Mouse (Mus musculus) left cerebral cortex, postnatal 25 days (tissue): ENCODE measurements around the gene Olfml2a. TPM values are rescaled to one million over a fixed set of nuclear protein-coding genes. Genes with fewer than 3 reads are reported as not detected.
A peak's percentile ranks its signal among the peaks of the same experiment; 100 is the strongest.

ENCODE experiments used
- DNase-seq, 2 experiments: peaks; one replicate each; pipeline ENCODE4 v3.0.0; 2022; ENCODE audit warnings: low spot score in 2 of 2, mixed read lengths in 1 of 2
- intact Hi-C: fragments of 180-260 bp; cut with DNase I; formaldehyde crosslinking; loops from one replicate; pipeline ENCODE4 v1.15.1; 2025
- total RNA-seq, 2 experiments: library from RNA; stranded (reverse); gene quantifications; 2 replicates each; pipeline ENCODE4 v1.2.3; 2021

Olfml2a gene
- total RNA-seq: 1 to 10 TPM; 1.9 to 2.3 TPM

GRCm38 (mm10) chr2:38931851-38932667 lies at the start of gene Olfml2a:
Olfml2a (plus strand) TSS chr2:38931978.
- intact Hi-C loops: no loop called here
- peak; percentile 49 to 62 for DNase-seq

- no peak for DNase-seq
Observed at GRCm38 (mm10) chr2:38902866-38903265, 28.9 kb upstream of the Olfml2a start.

GRCm38 (mm10) chr2:38904290-38904689 lies 27.5 kb upstream of the Olfml2a start:
- intact Hi-C loops: no loop called here

More at GRCm38 (mm10) chr2:38902866-38903265, 28.9 kb upstream of the Olfml2a start:
- intact Hi-C loops: no loop called here

DNA sequence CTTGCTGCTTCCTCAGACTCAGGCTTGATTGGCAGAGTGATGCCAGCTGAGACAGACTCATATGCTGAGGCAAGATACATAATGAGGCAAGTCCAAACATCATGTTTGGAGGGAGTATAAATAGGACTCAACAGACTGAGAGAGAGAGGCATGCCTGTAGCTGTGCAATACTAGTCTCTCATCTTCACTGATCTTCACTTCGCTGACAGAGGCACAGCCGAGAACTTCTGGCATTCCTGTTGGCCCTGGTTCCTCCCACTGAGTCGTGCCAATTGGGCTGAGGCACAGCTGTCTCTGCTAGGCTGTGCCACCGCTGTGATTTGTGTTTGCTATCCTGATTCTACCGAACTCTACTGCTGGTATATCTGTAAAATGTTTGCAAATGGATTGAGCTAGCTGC lies 25.7 kb upstream of the Olfml2a start:
- DNase-seq: peak; percentile 26 to 74
- intact Hi-C loops: no loop called here

More at GRCm38 (mm10) chr2:38904290-38904689, 27.5 kb upstream of the Olfml2a start:
- no peak for DNase-seq

DNA sequence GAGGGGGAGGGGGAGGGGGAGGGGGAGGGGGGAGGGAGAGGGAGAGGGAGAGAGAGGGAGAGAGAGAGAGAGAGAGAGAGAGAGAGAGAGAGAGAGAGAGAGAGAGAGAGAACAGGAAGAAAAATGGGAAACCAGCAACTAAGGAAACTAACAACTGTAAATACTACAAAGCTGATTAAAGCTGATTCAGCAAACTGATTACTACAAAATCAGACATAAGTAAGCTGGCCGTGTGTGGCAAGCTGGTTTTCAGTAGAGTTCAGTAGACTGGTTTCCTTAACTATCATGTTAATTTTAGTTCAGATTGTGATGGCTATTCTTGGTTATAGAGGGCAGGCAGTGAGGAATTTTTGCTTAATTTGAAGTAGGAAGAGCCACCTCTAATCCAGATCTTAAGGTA lies 23.2 kb upstream of the Olfml2a start:
- DNase-seq: no peak
- intact Hi-C loops: no loop called here

DNA sequence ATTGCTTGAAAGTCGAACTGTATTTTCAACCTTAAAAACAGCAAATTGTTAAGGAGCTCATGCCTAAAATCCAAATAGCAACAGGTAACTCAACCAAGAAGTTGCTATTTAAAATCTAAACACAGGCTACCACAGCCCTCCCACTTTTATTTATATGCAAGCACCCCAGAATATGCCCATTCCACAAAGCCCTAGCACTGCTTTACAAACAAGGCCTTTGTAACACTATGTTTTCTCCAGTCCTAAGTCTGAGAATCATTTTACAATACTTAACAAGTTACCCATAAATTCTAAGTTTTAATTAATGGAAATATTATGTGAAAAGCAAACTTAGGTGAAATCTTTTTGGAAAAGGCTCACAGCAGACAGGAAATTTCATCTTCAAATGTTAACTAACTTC lies 17.3 kb upstream of the Olfml2a start:
- no peak for DNase-seq
- intact Hi-C loops: no loop called here

- intact Hi-C loops: no loop called here
- DNase-seq: no peak
Observed at GRCm38 (mm10) chr2:38914965-38915364, 16.8 kb upstream of the Olfml2a start.

- intact Hi-C loops: no loop called here
Observed at GRCm38 (mm10) chr2:38916947-38917691, 14.7 kb upstream of the Olfml2a start.

GRCm38 (mm10) chr2:38921374-38921773 lies 10.4 kb upstream of the Olfml2a start:
- intact Hi-C loops: no loop called here
- DNase-seq: no peak

More at GRCm38 (mm10) chr2:38916947-38917691, 14.7 kb upstream of the Olfml2a start:
- DNase-seq: no peak

GRCm38 (mm10) chr2:38923471-38923870 lies 8.3 kb upstream of the Olfml2a start:
- DNase-seq: no peak
- intact Hi-C loops: no loop called here

GRCm38 (mm10) chr2:38923911-38924310 lies 7.9 kb upstream of the Olfml2a start:
- no peak for DNase-seq
- intact Hi-C loops: no loop called here

DNA sequence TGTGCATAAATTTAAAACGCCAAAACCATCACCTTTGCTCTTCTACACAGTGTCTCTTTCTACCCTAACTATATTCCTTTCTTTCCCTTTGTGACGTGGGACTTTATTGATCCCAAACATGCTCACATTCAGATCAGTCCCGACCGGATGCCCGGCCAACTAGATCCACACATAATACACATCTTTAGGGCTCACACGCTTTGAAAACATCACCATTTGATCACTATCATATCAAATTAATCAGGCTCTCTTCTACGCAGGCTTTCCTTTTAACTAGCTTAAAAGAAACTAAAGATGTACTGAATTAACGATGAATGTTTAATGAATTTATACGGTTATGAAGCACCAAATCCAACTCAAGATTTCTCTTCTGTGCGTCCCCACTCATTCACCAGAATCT lies 7.2 kb upstream of the Olfml2a start:
- intact Hi-C loops: no loop called here
- DNase-seq: no peak

GRCm38 (mm10) chr2:38925171-38926080 lies 6.4 kb upstream of the Olfml2a start:
- DNase-seq: peak; percentile 17
- intact Hi-C loops: no loop called here

- DNase-seq: peak; percentile 96
- intact Hi-C loops: no loop called here
Observed at GRCm38 (mm10) chr2:38926145-38926891, 5.5 kb upstream of the Olfml2a start.

DNA sequence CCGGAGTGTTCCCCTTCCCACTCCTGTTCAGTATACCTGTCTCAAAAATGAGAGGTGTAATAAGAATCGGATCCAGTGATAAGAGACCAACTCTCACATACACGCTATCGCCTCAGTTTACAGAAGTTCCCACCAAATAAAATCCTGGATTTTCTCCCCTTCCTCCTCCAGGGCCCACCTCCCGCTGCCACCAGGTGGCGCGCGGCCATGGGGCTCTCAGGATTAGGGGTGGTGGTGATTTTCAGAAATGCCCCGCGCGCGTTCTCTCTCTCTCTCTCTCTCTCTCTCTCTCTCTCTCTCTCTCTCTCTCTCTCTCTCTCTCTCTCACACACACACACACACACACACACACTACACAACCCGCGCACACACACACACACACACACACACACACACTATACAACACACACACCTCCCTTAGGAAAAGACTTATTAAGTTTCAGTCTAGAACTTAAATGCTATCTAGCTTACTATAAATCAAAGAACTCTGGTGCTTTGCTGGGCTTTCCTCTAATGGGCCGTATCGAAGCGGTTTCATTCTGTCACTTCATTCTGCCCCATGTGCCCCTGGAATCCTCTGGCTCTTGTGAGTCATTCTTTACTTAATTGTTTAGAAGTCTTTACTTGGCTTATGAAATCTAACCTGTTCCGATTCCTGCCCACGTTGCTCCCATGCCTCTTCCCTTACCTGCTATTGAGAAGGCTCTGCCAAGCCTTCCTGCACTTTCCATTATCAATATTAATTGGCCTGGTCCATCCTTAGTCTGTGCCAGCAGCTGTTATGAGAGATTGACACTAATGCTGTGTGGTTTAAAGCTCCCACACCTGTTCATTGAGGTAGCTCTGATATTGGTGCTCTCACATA lies 4.4 kb upstream of the Olfml2a start, which contains the start of gene Nr6a1:
Nr6a1 (minus strand) TSS at position 574 of the 865 bp plus-strand sequence.
- DNase-seq: peak; percentile 35 to 43
- intact Hi-C loops: loop anchor here (1.0 kb wide), 1 partner anchor 71 kb away; no protein-coding TSS in a partner anchor

GRCm38 (mm10) chr2:38930269-38930668 lies 1.5 kb upstream of the Olfml2a start:
- intact Hi-C loops: no loop called here
- DNase-seq: no peak

DNA sequence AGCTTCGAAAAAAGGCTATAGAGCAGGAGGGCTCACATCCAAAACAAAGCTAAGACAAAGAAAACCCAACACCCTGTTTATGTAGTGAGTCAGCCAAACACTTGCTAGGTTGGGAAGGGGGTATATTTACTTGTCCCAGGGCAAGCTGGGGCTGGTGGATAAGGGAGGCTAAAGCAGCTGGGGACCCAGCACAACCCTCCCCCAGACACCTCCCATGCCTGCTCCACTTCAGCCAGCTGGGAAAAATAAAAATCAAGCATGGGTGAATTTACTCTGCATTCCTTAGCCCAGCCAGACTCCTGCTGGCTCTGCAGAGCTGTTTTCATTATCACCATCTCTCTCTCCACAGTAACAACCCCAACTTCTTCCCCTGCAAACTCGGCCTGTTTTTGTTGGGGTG lies 2.2 kb downstream of the Olfml2a start:
- intact Hi-C loops: no loop called here
- DNase-seq: no peak

GRCm38 (mm10) chr2:38934936-38935335 lies 3.2 kb downstream of the Olfml2a start:
- intact Hi-C loops: no loop called here
- DNase-seq: no peak
